Mouse (Mus musculus) kidney, embryonic 14.5 days (tissue): ENCODE measurements around the gene Olfr49. TPM values are rescaled to one million over a fixed set of nuclear protein-coding genes. Genes with fewer than 3 reads are reported as not detected.

Source experiments
- ATAC-seq: fragments of 200-750 bp; cut with Nextera tagmentation; 2 replicates; pipeline ENCODE4 v1.8.0; 2017; ENCODE audit warnings: moderate number of reproducible peaks, mild to moderate bottlenecking, moderate TSS enrichment, moderate library complexity; ENCODE audit not compliant: low FRiP score, low TSS enrichment
- H3K27ac ChIP-seq: fragments of 300-500 bp; sonication (generic); 2 replicates; pipeline ENCODE4 v1.5.1; 2014; ENCODE audit warnings: low read depth, mild to moderate bottlenecking, low read length, moderate library complexity, mixed read lengths
- H3K27me3 ChIP-seq: fragments of 300-500 bp; sonication (generic); 2 replicates; pipeline ENCODE4 v1.6.1; 2014; ENCODE audit warnings: mild to moderate bottlenecking, low read length; ENCODE audit not compliant: control insufficient read depth, insufficient read depth
- H3K36me3 ChIP-seq: fragments of 300-500 bp; sonication (generic); 2 replicates; pipeline ENCODE4 v1.6.1; 2014; ENCODE audit warnings: low read length, mixed read lengths; ENCODE audit not compliant: control insufficient read depth, insufficient read depth
- H3K4me1 ChIP-seq: fragments of 300-500 bp; sonication (generic); 2 replicates; pipeline ENCODE4 v1.6.1; 2014; ENCODE audit warnings: low read length, mixed read lengths; ENCODE audit not compliant: control insufficient read depth, insufficient read depth
- H3K4me2 ChIP-seq: fragments of 300-500 bp; sonication (generic); replicated peaks from 2 replicates; pipeline ENCODE4 v1.6.1; 2014; ENCODE audit warnings: low read depth, mild to moderate bottlenecking, low read length
- H3K4me3 ChIP-seq: fragments of 300-500 bp; sonication (generic); 2 replicates; pipeline ENCODE4 v1.5.1; 2014; ENCODE audit warnings: mild to moderate bottlenecking, low read length
- H3K9ac ChIP-seq: fragments of 300-500 bp; sonication (generic); 2 replicates; pipeline ENCODE4 v1.6.1; 2014; ENCODE audit warnings: low read depth, mild to moderate bottlenecking, low read length, moderate library complexity
- H3K9me3 ChIP-seq: fragments of 300-500 bp; sonication (generic); 2 replicates; pipeline ENCODE4 v1.6.1; 2016; ENCODE audit warnings: low read length; ENCODE audit not compliant: control insufficient read depth
- WGBS: fragments of 180-500 bp; shearing (Covaris S2); extraction: QIAGEN DNeasy Blood & Tissue Kit; methylation state at CpG from one replicate; pipeline ENCODE4 v1.1.7; 2014; 5-methylcytosine and 5-hydroxymethylcytosine counted together
- polyA plus RNA-seq: library from polyadenylated mRNA; unstranded; fragments of >200 nt; fragmentation: Nextera tagmentation; extraction: Ambion mirVana; gene quantifications from 2 replicates; pipeline ENCODE4 v1.2.1, GENCODE M21; 2014

Gene Olfr49
- polyA plus RNA-seq, 1 experiment from 2014 or later, result not detected

DNA sequence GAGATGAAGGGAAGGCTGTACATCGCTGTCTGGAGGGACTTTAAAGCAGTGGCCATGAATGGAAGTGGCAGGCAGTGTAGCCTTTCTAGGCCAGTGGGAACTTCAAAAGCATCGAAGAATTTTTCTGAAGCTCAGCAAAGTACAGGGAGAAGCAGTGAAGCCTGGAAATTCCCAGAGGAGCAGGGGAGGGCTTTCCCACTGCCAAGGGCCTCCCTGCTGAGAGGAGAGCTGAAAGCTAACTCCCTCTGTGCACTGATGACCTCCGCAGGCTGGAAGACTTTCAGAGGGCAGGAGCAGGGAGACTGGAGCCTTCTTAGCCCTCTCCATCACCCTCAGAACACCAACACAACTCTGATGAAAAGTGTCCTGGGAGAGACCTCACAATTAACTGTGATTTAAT lies 27.0 kb upstream of the Olfr49 start:
- H3K9me3 ChIP-seq, result no peaks in the 10 kb centered on the region
- H3K27me3 ChIP-seq, result no peaks in the 10 kb centered on the region
- H3K36me3 ChIP-seq, result no peaks in the 10 kb centered on the region
- H3K4me2 ChIP-seq, result no peak overlapping the region
- peak; percentile 66; the same call in 1 of the 2 replicates for ATAC-seq
- WGBS, result 16% methylated on average over 3 of the region's 3 CpGs
- H3K27ac ChIP-seq, result no peak overlapping the region
- H3K4me1 ChIP-seq, result peaks cover 4% of the 10 kb centered on the region; the same call in 1 of the 2 replicates
- no peak overlapping the region for H3K9ac ChIP-seq
- H3K4me3 ChIP-seq, result no peak overlapping the region

DNA sequence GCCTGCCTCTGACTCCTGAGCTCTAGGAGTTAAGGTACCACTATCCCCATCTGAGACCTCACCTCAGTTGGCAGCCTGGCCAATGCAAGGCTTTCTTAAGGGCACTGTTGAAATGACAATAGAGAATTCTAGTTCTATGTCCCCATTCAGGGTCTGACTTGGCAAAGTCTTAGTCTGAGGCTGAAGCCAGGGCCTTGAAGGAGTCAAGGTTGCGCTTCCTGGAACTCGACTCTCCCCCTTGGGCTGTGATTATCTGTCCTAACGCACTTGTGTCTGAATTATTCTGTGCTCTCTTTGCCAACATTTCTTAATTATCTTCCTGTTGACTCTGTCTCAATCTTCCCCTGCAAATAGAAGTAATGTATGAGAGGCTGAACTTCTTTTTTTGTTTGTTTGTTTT lies 15.9 kb upstream of the Olfr49 start:
- Histone ChIP-seq H3K4me2 (no peak overlapping the region), H3K27ac (no peak overlapping the region), H3K9me3 (no peaks in the 10 kb centered on the region), H3K36me3 (no peaks in the 10 kb centered on the region), H3K27me3 (no peaks in the 10 kb centered on the region), H3K9ac (no peak overlapping the region), H3K4me1 (no peaks in the 10 kb centered on the region), H3K4me3 (no peak overlapping the region)
- WGBS, result 98% methylated on average over 3 of the region's 3 CpGs
- ATAC-seq, result no peak

GRCm38 (mm10) chr14:54300136-54300535 lies 15.4 kb upstream of the Olfr49 start:
- ATAC-seq, result no peak
- H3K9ac ChIP-seq, result no peak overlapping the region
- no peaks in the 10 kb centered on the region for H3K27me3 ChIP-seq
- H3K4me1 ChIP-seq, result no peaks in the 10 kb centered on the region
- no peak overlapping the region for H3K4me3 ChIP-seq
- no peak overlapping the region for H3K4me2 ChIP-seq
- no peaks in the 10 kb centered on the region for H3K36me3 ChIP-seq
- H3K27ac ChIP-seq, result no peak overlapping the region
- H3K9me3 ChIP-seq, result no peaks in the 10 kb centered on the region
- 85% methylated on average over 5 of the region's 5 CpGs for WGBS

DNA sequence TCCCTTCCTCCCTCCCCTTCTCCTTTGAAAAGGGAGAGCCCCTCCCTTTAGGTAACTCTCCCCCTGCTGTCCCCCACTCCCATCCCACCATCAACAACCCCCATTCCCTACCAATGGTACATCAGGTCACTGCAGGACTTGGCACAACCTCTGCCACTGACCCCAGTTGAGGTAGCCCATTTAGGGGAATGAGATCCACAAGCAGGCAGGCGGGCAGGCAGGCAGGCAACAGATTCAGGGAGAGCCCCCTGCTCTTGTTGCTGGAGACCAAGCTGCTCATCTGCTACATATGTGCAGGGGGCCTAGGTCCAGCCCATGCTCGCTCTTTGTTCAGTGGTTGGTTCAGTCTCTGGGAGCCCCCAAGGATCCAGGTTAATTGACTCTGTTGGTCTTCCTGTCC lies 8.3 kb downstream of the Olfr49 start:
- Histone ChIP-seq H3K9ac (no peak overlapping the region), H3K27me3 (no peaks in the 10 kb centered on the region), H3K9me3 (no peaks in the 10 kb centered on the region), H3K4me1 (no peaks in the 10 kb centered on the region), H3K27ac (no peak overlapping the region), H3K4me3 (no peak overlapping the region), H3K36me3 (no peaks in the 10 kb centered on the region), H3K4me2 (no peak overlapping the region)
- no peak for ATAC-seq
- 89% methylated on average over 2 of the region's 2 CpGs for WGBS

DNA sequence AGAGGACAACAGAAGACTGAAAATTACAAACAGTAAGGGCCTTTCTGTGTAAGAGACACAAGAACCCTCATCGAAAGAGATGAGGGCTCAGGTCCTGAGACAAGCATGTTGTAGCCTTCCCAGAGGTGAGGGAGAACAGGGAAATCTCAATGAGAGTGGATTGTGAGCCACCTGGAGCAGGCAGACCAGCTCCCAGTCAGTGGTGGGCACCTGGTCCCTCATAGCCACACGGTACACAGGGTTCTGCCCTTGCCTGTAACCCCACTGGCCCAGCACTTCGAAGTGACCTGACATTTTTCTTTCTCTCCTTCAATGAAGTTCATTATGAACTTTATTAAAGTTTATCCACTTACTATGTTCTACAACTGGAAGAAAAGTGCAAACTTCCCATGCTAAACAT lies 12.0 kb downstream of the Olfr49 start:
- ATAC-seq, result no peak
- Histone ChIP-seq H3K9ac (no peak overlapping the region), H3K27me3 (no peaks in the 10 kb centered on the region), H3K9me3 (no peaks in the 10 kb centered on the region), H3K4me2 (no peak overlapping the region), H3K36me3 (peaks cover 8% of the 10 kb centered on the region; the same call in 1 of the 2 replicates), H3K4me1 (no peaks in the 10 kb centered on the region), H3K4me3 (no peak overlapping the region), H3K27ac (no peak overlapping the region)
- 90% methylated on average over 3 of the region's 3 CpGs for WGBS

- H3K9me3 ChIP-seq, result no peaks in the 10 kb centered on the region
- H3K36me3 ChIP-seq, result peaks cover 13% of the 10 kb centered on the region; the same call in 1 of the 2 replicates
- H3K27ac ChIP-seq, result no peak overlapping the region
- no peaks in the 10 kb centered on the region for H3K4me1 ChIP-seq
- no peak overlapping the region for H3K9ac ChIP-seq
- no peaks in the 10 kb centered on the region for H3K27me3 ChIP-seq
- WGBS, result 77% methylated on average over 3 of the region's 3 CpGs
- ATAC-seq, result no peak
- H3K4me2 ChIP-seq, result no peak overlapping the region
- no peak overlapping the region for H3K4me3 ChIP-seq
These were observed 12.6 kb downstream of the Olfr49 start for GRCm38 (mm10) chr14:54271976-54272606.

- H3K4me2 ChIP-seq, result no peak overlapping the region
- no peaks in the 10 kb centered on the region for H3K9me3 ChIP-seq
- ATAC-seq, result no peak
- H3K4me3 ChIP-seq, result no peak overlapping the region
- H3K4me1 ChIP-seq, result no peaks in the 10 kb centered on the region
- H3K9ac ChIP-seq, result no peak overlapping the region
- no peak overlapping the region for H3K27ac ChIP-seq
- H3K27me3 ChIP-seq, result no peaks in the 10 kb centered on the region
- WGBS, result 82% methylated on average over 3 of the region's 3 CpGs
- H3K36me3 ChIP-seq, result peaks cover 16% of the 10 kb centered on the region; the same call in 1 of the 2 replicates
These were observed 14.3 kb downstream of the Olfr49 start for GRCm38 (mm10) chr14:54270413-54270812.

- Histone ChIP-seq H3K9me3 (no peaks in the 10 kb centered on the region), H3K36me3 (peaks cover 25% of the 10 kb centered on the region; the same call in 1 of the 2 replicates), H3K4me3 (no peak overlapping the region), H3K27me3 (no peaks in the 10 kb centered on the region), H3K9ac (no peak overlapping the region), H3K4me2 (no peak overlapping the region), H3K27ac (no peak overlapping the region), H3K4me1 (no peaks in the 10 kb centered on the region)
- WGBS, result 93% methylated on average over 3 of the region's 3 CpGs
- ATAC-seq, result no peak
These were observed 15.2 kb downstream of the Olfr49 start for GRCm38 (mm10) chr14:54269566-54269965.

DNA sequence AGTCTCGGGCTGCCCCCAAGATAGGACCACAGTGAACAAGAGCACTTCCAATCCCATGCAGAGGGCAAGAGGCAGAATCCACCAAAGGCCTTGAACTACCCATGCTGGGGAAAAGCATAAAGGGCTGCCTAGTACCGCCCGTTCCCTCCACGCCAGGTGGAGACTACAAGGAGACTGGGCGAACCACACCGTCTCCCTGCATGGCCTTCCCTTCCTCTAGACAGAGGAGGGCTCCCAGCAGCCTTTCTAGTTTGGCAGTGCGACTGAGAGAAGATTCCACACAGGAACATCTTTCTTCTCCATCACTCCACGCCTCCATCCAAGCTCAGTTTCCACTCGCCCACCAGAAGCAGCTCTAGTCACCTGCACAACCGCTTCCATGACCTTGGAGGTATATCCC lies 16.8 kb downstream of the Olfr49 start:
- H3K27me3 ChIP-seq, result no peaks in the 10 kb centered on the region
- no peaks in the 10 kb centered on the region for H3K9me3 ChIP-seq
- H3K4me3 ChIP-seq, result no peak overlapping the region
- no peak overlapping the region for H3K9ac ChIP-seq
- ATAC-seq, result no peak
- no peak overlapping the region for H3K27ac ChIP-seq
- 94% methylated on average over 10 of the region's 10 CpGs for whole genome bisulfite sequencing
- no peaks in the 10 kb centered on the region for H3K4me1 ChIP-seq
- peaks cover 36% of the 10 kb centered on the region; the same call in 1 of the 2 replicates for H3K36me3 ChIP-seq
- no peak overlapping the region for H3K4me2 ChIP-seq
